In the genomic region with DNA sequence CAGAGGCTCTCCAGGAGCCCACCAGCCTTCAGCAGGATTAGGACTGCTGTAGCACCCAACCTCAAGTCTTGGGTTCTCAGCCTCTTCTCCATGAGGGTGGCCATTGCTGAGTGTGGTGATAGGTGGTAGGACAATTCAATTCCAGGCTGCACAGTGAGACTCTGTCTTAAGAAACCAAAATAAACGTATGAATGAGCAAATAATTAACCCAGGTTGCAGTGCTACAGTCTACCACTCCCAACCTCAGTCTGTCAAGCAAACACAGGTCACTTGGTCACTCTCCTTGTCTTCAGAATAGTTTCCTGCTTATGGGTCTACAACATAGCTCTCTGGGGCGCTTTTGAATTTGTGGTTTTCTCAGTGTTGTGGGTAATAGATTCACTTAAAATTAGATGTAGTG, we compare ENCODE assay signal across 21 mouse cellular contexts.
DNase-seq lines count a peak whose midpoint lies in the region; ATAC-seq and TF ChIP-seq lines count a peak whose summit lies in the region.
"Had no signal": no experiment of that assay in that cellular context is flagged by ENCODE, and none has a peak within 500 bp of the region (broad histone marks: within the 10 kb centered on the region; RNA-seq: fewer than 3 reads in every experiment).

No protein-coding gene starts in this region.

- no peaks in the 10 kb centered on the region for H3K36me3 ChIP-seq in kidney, embryonic 15.5 days
- H3K36me3 ChIP-seq in intestine, embryonic 15.5 days = no peaks in the 10 kb centered on the region
- no peaks in the 10 kb centered on the region for H3K36me3 ChIP-seq in stomach, embryonic 14.5 days (ENCODE audit: control insufficient read depth, insufficient read depth, low read length)
- H3K36me3 ChIP-seq: embryonic facial prominence, embryonic 13.5 days; forebrain, embryonic 12.5 days; hindbrain, embryonic 10.5 days had no signal

- peaks cover 30% of the 10 kb centered on the region for H3K4me1 ChIP-seq in kidney, embryonic 15.5 days
- H3K4me1 ChIP-seq in intestine, embryonic 15.5 days (replicated peaks) = no peaks in the 10 kb centered on the region
- H3K4me1 ChIP-seq in stomach, embryonic 14.5 days (ENCODE audit: control insufficient read depth, insufficient read depth, low read length) = no peaks in the 10 kb centered on the region
- H3K4me1 ChIP-seq: embryonic facial prominence, embryonic 13.5 days had no signal

- no peaks in the 10 kb centered on the region for H3K9me3 ChIP-seq in kidney, embryonic 15.5 days (replicated peaks)
- H3K9me3 ChIP-seq in intestine, embryonic 15.5 days = no peaks in the 10 kb centered on the region
- H3K9me3 ChIP-seq in stomach, embryonic 14.5 days (ENCODE audit: control insufficient read depth, low read depth, low read length) = no peaks in the 10 kb centered on the region
- H3K9me3 ChIP-seq: embryonic facial prominence, embryonic 13.5 days; forebrain, embryonic 12.5 days; hindbrain, embryonic 10.5 days had no signal

- 66% methylated on average over 2 of the region's 2 CpGs for WGBS in kidney, embryonic 15.5 days
- WGBS in intestine, embryonic 15.5 days = 58% methylated on average over 2 of the region's 2 CpGs
- 53% methylated on average over 2 of the region's 2 CpGs for WGBS in stomach, embryonic 14.5 days

- no peak overlapping the region for H3K4me2 ChIP-seq in kidney, embryonic 15.5 days
- H3K4me2 ChIP-seq in intestine, embryonic 15.5 days (replicated peaks) = peak overlapping the region; percentile 30; the same call in 1 of the 2 replicates
- no peak overlapping the region for H3K4me2 ChIP-seq in stomach, embryonic 14.5 days (replicated peaks; ENCODE audit: low read depth, low read length)
- H3K4me2 ChIP-seq: embryonic facial prominence, embryonic 13.5 days; forebrain, embryonic 12.5 days; heart, embryonic 11.5 days had no signal

- no peaks in the 10 kb centered on the region for H3K27me3 ChIP-seq in kidney, embryonic 15.5 days
- H3K27me3 ChIP-seq in intestine, embryonic 15.5 days (replicated peaks) = no peaks in the 10 kb centered on the region
- H3K27me3 ChIP-seq in stomach, embryonic 14.5 days (ENCODE audit: control insufficient read depth, insufficient read depth, low read length) = no peaks in the 10 kb centered on the region
- H3K27me3 ChIP-seq: CH12.LX; embryonic facial prominence, embryonic 13.5 days; forebrain, embryonic 12.5 days; Patski had no signal

- DNase-seq in kidney, postnatal 25 days = no peak
- peak; percentile 11 for DNase-seq in yolk sac, embryonic 10.5 days (ENCODE audit: low spot score)
- DNase-seq in lung, postnatal 10 days = no peak
- no peak for DNase-seq in left cerebral cortex, adult 2 months (ENCODE audit: extremely low spot score in 1 of 2, low spot score in 2 of 2)
- DNase-seq: adrenal gland, postnatal 14 days; cerebellum, adult 11-12 months; cerebellum, adult 9-10 months; cerebellum, postnatal 25 days; gastrocnemius, postnatal 14 days; heart, adult 2 months had no signal

- H3K27ac ChIP-seq in kidney, embryonic 15.5 days = no peak overlapping the region
- H3K27ac ChIP-seq in intestine, embryonic 15.5 days = peak overlapping the region; percentile 33; the same call in 1 of the 2 replicates
- no peak overlapping the region for H3K27ac ChIP-seq in stomach, embryonic 14.5 days (ENCODE audit: low read length)
- H3K27ac ChIP-seq in left cerebral cortex, adult 2 months = no peak overlapping the region
- H3K27ac ChIP-seq: embryonic facial prominence, embryonic 13.5 days; forebrain, embryonic 12.5 days; heart, adult 2 months; hindbrain, embryonic 10.5 days had no signal

- ATAC-seq in kidney, embryonic 15.5 days (replicated peaks; ENCODE audit: low FRiP score) = peak; percentile 23; the same call in 1 of the 2 replicates
- peak; percentile 97 for ATAC-seq in intestine, embryonic 15.5 days
- ATAC-seq in stomach, embryonic 14.5 days (ENCODE audit: insufficient number of reproducible peaks, insufficient read depth, low FRiP score, low read depth) = peak; percentile 74
- ATAC-seq: activated CD4-positive, CD25-positive, alpha-beta regulatory T cell, adult 4 months; forebrain, embryonic 16.5 days; Patski had no signal

- no peak overlapping the region for H3K4me3 ChIP-seq in kidney, embryonic 15.5 days (replicated peaks)
- no peak overlapping the region for H3K4me3 ChIP-seq in intestine, embryonic 15.5 days (replicated peaks)
- no peak overlapping the region for H3K4me3 ChIP-seq in stomach, embryonic 14.5 days (ENCODE audit: low read depth, low read length)
- H3K4me3 ChIP-seq in left cerebral cortex, adult 2 months = no peak overlapping the region
- H3K4me3 ChIP-seq: embryonic facial prominence, embryonic 13.5 days; forebrain, embryonic 12.5 days; heart, adult 2 months; hindbrain, embryonic 10.5 days had no signal

- TF ChIP-seq CTCF in left cerebral cortex, adult 2 months (IDR thresholded peaks at IDR 0.05) = no peak

- no peak overlapping the region for H3K9ac ChIP-seq in kidney, embryonic 15.5 days
- H3K9ac ChIP-seq in intestine, embryonic 15.5 days = no peak overlapping the region
- H3K9ac ChIP-seq in stomach, embryonic 14.5 days (replicated peaks; ENCODE audit: low read depth, low read length) = no peak overlapping the region
- H3K9ac ChIP-seq: embryonic facial prominence, embryonic 13.5 days; forebrain, embryonic 12.5 days had no signal

- intact Hi-C loops in left cerebral cortex, adult 2 months (cut with DNase I) = no loop called here

Comparison
In these comparisons a context has a peak if more than half of its experiments do, and no peak if none do; other contexts are left out.
1. ATAC-seq: peak in every context shown above with its lines; median percentile 97 in intestine, embryonic 15.5 days; 74 in stomach, embryonic 14.5 days; 23 in kidney, embryonic 15.5 days.